In the genomic region with DNA sequence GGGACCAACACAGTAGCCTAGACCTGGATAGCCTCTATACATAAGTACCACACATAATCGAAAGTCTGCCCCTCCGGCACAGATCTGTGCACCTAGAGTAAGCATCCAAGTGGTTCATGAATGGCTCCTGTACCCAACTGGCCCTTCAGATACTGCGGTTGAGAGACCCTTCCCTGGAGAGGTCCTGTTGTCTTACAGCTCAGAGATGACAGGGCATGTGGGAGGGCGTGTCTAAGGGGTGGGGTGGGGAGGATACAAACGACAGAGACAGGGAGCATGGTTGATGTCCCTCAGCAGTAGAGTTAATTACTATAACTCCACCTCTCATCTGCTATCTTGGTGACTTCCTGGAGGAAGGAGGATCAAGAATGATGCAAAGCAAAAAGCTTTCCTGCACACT, we compare ENCODE assay signal across 8 mouse cellular contexts. TPM values are rescaled to one million over a fixed set of nuclear protein-coding genes. Genes with fewer than 3 reads are reported as not detected.
DNase-seq lines count a peak whose midpoint lies in the region; ATAC-seq and TF ChIP-seq lines count a peak whose summit lies in the region.

No protein-coding gene starts in this region.

- intact Hi-C loops in left cerebral cortex, postnatal 4 days (cut with DNase I): no loop called here

- peaks cover 4% of the 10 kb centered on the region; the same call in 1 of the 2 replicates for H3K36me3 ChIP-seq in forebrain, embryonic 11.5 days (ENCODE audit: control insufficient read depth, insufficient read depth, low read length)
- H3K36me3 ChIP-seq in limb, embryonic 12.5 days: peaks cover 66% of the 10 kb centered on the region

- H3K4me3 ChIP-seq in forebrain, embryonic 11.5 days (ENCODE audit: low read depth, low read length): peak overlapping the region; percentile 45
- peak overlapping the region; percentile 53 for H3K4me3 ChIP-seq in limb, embryonic 12.5 days (replicated peaks)
- peak overlapping the region; percentile 47 for H3K4me3 ChIP-seq in olfactory bulb, adult 2 months (ENCODE audit: insufficient read depth, low read depth, low read length)

- H3K9me3 ChIP-seq in forebrain, embryonic 11.5 days (ENCODE audit: control insufficient read depth, low read length): no peaks in the 10 kb centered on the region
- no peaks in the 10 kb centered on the region for H3K9me3 ChIP-seq in limb, embryonic 12.5 days

- H3K27me3 ChIP-seq in forebrain, embryonic 11.5 days (ENCODE audit: control insufficient read depth, insufficient read depth, low read length): no peaks in the 10 kb centered on the region
- H3K27me3 ChIP-seq in limb, embryonic 12.5 days: no peaks in the 10 kb centered on the region

- no peak for TF ChIP-seq POLR2A in olfactory bulb, adult 2 months (IDR thresholded peaks at IDR 0.05; ENCODE audit: insufficient read depth, low read depth, low read length)

- H3K4me2 ChIP-seq in forebrain, embryonic 11.5 days (ENCODE audit: low read depth, low read length, severe bottlenecking): peak overlapping the region; percentile 70
- H3K4me2 ChIP-seq in limb, embryonic 12.5 days: peak overlapping the region; percentile 90

- peak; percentile 29 for DNase-seq in left cerebral cortex, postnatal 4 days
- no peak for DNase-seq in left cerebral cortex, adult 9 months (ENCODE audit: low spot score in 2 of 2)
- no peak for DNase-seq in forebrain, embryonic 11.5 days (ENCODE audit: low spot score)
- DNase-seq in right cerebral cortex, postnatal 14 days: no peak
- DNase-seq in thymus, adult 18-20 months: no peak

- H3K9ac ChIP-seq in forebrain, embryonic 11.5 days (ENCODE audit: low read length): peak overlapping the region; percentile 51
- H3K9ac ChIP-seq in limb, embryonic 12.5 days (replicated peaks): peak overlapping the region; percentile 52

- WGBS in forebrain, embryonic 11.5 days: 21% methylated on average over 5 of the region's 5 CpGs
- WGBS in limb, embryonic 12.5 days: 36% methylated on average over 5 of the region's 5 CpGs
- 22% methylated on average over 5 of the region's 5 CpGs for WGBS in olfactory bulb, adult 2 months

- no peak for TF ChIP-seq CTCF in olfactory bulb, adult 2 months (IDR thresholded peaks at IDR 0.05; ENCODE audit: insufficient read depth, low read depth, low read length)

- ATAC-seq in forebrain, embryonic 11.5 days (replicated peaks; ENCODE audit: low FRiP score): peak; percentile 8
- 0 out of 2 replicates have a peak, but pooled peaks have one; percentile 5 for ATAC-seq in limb, embryonic 12.5 days (ENCODE audit: insufficient number of reproducible peaks, insufficient read depth, low FRiP score, low TSS enrichment, low read depth)
- ATAC-seq in megakaryocyte-erythroid progenitor cell, adult 5-6 weeks (replicated peaks; ENCODE audit: low FRiP score, low TSS enrichment, poor library complexity, severe bottlenecking): no peak

- H3K27ac ChIP-seq in forebrain, embryonic 11.5 days (ENCODE audit: low read depth, low read length): peak overlapping the region; percentile 77
- peak overlapping the region; percentile 72 for H3K27ac ChIP-seq in limb, embryonic 12.5 days
- H3K27ac ChIP-seq in olfactory bulb, adult 2 months (ENCODE audit: insufficient read depth, low read depth, low read length): no peak overlapping the region

- peaks cover 36% of the 10 kb centered on the region for H3K4me1 ChIP-seq in forebrain, embryonic 11.5 days (replicated peaks; ENCODE audit: control insufficient read depth, insufficient read depth, low read length)
- H3K4me1 ChIP-seq in limb, embryonic 12.5 days (replicated peaks): peaks cover 61% of the 10 kb centered on the region
- peaks cover 55% of the 10 kb centered on the region for H3K4me1 ChIP-seq in olfactory bulb, adult 2 months (ENCODE audit: control insufficient read depth, insufficient read depth, low read length)

RNA-seq across cellular contexts. Expression of gene Ptprf, which starts 29.9 kb away (rescaled TPM):
- total RNA-seq in left cerebral cortex, postnatal 4 days (2021): 100 to 1,000 TPM; 229 to 232 TPM
- 90.5 and 99.9 TPM in 2 replicates for polyA plus RNA-seq in forebrain, embryonic 11.5 days (2014; fragmentation: Nextera tagmentation; extraction: Ambion mirVana)
- 69.6 and 72.2 TPM in 2 replicates for polyA plus RNA-seq in limb, embryonic 12.5 days (2016; fragmentation: Nextera tagmentation; extraction: Ambion mirVana)
- not detected in 2 replicates for polyA plus RNA-seq in olfactory bulb, adult 2 months (2012; ENCODE audit: insufficient read depth, insufficient read length, low replicate concordance, missing spikeins)
- not detected in 2 replicates for total RNA-seq in megakaryocyte-erythroid progenitor cell, adult 5-6 weeks (2014; fragmentation: Nextera tagmentation)
- 0.04 TPM in 1 of 2 replicates, not detected in the other for total RNA-seq in megakaryocyte-erythroid progenitor cell, adult 5-6 weeks (2017)
